Mouse (Mus musculus): ENCODE measurements around the gene Itpr2. TPM values are rescaled to one million over a fixed set of nuclear protein-coding genes. Genes with fewer than 3 reads are reported as not detected.

Itpr2 gene
- polyA plus RNA-seq, 1 experiment = 10.9 TPM

GRCm38 (mm10) chr6:146410427-146410810 is 91.6 kb downstream of the Itpr2 start:
- no peak overlapping the region for H3K27ac ChIP-seq (ENCODE audit: insufficient read depth, low read depth, low read length)
- no peak for TF ChIP-seq POLR2A (IDR thresholded peaks at IDR 0.05; ENCODE audit: borderline replicate concordance, low read depth, low read length)
- TF ChIP-seq CTCF (IDR thresholded peaks at IDR 0.05; ENCODE audit: low read depth, low read length) = no peak
- H3K4me3 ChIP-seq (ENCODE audit: insufficient read depth, low read length) = no peak overlapping the region; the same call in 1 of the 2 replicates
- H3K4me1 ChIP-seq (ENCODE audit: control insufficient read depth, insufficient read depth, low read length) = peaks cover 7% of the 10 kb centered on the region

GRCm38 (mm10) chr6:146409692-146410426 is 92.2 kb downstream of the Itpr2 start:
- peak overlapping the region; percentile 40; the same call in 1 of the 2 replicates for H3K4me3 ChIP-seq (ENCODE audit: insufficient read depth, low read length)
- peak overlapping the region; percentile 42 for H3K27ac ChIP-seq (ENCODE audit: insufficient read depth, low read depth, low read length)
- H3K4me1 ChIP-seq (ENCODE audit: control insufficient read depth, insufficient read depth, low read length) = peaks cover 7% of the 10 kb centered on the region
- TF ChIP-seq CTCF (IDR thresholded peaks at IDR 0.05; ENCODE audit: low read depth, low read length) = peak; percentile 89
- no peak for TF ChIP-seq POLR2A (IDR thresholded peaks at IDR 0.05; ENCODE audit: borderline replicate concordance, low read depth, low read length)

GRCm38 (mm10) chr6:146405380-146405779 is 96.6 kb downstream of the Itpr2 start:
- TF ChIP-seq CTCF (IDR thresholded peaks at IDR 0.05; ENCODE audit: low read depth, low read length) = peak; percentile 98
- TF ChIP-seq POLR2A (IDR thresholded peaks at IDR 0.05; ENCODE audit: borderline replicate concordance, low read depth, low read length) = no peak
- Histone ChIP-seq H3K27ac (ENCODE audit: insufficient read depth, low read depth, low read length) (no peak overlapping the region), H3K4me3 (ENCODE audit: insufficient read depth, low read length) (no peak overlapping the region), H3K4me1 (ENCODE audit: control insufficient read depth, insufficient read depth, low read length) (peaks cover 7% of the 10 kb centered on the region)

DNA sequence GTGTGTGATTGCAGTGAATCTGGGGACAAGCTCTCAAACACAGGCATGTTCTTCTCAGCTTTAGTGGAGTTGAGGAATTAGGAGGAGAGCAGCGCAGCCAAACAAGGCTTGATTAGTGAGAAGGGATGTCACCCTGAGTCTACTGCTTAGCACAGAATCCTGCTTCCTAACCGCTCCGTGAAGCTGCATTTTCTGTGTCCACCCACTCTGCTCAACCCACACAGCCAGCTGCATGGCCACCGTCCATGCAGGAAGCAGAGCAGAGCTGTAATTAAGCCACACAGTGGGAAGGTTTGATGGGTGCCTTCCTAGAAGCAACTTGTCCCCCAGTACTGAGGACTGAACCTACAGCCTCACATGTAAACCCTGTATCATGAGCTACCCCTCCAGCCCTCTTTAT is 97.1 kb downstream of the Itpr2 start:
- Histone ChIP-seq H3K27ac (ENCODE audit: insufficient read depth, low read depth, low read length) (no peak overlapping the region), H3K4me1 (ENCODE audit: control insufficient read depth, insufficient read depth, low read length) (peaks cover 6% of the 10 kb centered on the region; the same call in 1 of the 2 replicates), H3K4me3 (ENCODE audit: insufficient read depth, low read length) (no peak overlapping the region)
- TF ChIP-seq CTCF (IDR thresholded peaks at IDR 0.05; ENCODE audit: low read depth, low read length) = no peak
- no peak for TF ChIP-seq POLR2A (IDR thresholded peaks at IDR 0.05; ENCODE audit: borderline replicate concordance, low read depth, low read length)

DNA sequence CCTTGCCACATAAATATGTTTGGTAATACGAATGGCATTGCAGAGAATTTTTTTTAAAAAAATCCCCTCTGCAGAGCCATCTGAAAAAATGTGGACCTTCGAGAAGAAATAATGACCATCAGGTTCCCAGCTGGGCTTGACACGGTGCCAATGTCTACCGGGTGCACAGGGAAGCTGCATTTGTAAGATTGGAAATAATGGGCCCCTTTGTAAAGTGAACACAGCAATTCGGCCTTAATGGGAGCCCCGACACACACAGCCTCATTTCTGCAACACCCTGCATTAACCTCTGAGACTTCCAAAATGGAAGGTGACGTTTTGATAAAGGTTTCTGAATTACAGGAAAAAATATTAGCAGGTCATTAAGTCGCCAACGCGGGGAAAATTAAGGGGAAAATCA is 97.9 kb downstream of the Itpr2 start:
- H3K4me1 ChIP-seq (ENCODE audit: control insufficient read depth, insufficient read depth, low read length) = peaks cover 3% of the 10 kb centered on the region; the same call in 1 of the 2 replicates
- H3K4me3 ChIP-seq (ENCODE audit: insufficient read depth, low read length) = no peak overlapping the region
- TF ChIP-seq CTCF (IDR thresholded peaks at IDR 0.05; ENCODE audit: low read depth, low read length) (no peak), POLR2A (IDR thresholded peaks at IDR 0.05; ENCODE audit: borderline replicate concordance, low read depth, low read length) (no peak)
- no peak overlapping the region for H3K27ac ChIP-seq (ENCODE audit: insufficient read depth, low read depth, low read length)

DNA sequence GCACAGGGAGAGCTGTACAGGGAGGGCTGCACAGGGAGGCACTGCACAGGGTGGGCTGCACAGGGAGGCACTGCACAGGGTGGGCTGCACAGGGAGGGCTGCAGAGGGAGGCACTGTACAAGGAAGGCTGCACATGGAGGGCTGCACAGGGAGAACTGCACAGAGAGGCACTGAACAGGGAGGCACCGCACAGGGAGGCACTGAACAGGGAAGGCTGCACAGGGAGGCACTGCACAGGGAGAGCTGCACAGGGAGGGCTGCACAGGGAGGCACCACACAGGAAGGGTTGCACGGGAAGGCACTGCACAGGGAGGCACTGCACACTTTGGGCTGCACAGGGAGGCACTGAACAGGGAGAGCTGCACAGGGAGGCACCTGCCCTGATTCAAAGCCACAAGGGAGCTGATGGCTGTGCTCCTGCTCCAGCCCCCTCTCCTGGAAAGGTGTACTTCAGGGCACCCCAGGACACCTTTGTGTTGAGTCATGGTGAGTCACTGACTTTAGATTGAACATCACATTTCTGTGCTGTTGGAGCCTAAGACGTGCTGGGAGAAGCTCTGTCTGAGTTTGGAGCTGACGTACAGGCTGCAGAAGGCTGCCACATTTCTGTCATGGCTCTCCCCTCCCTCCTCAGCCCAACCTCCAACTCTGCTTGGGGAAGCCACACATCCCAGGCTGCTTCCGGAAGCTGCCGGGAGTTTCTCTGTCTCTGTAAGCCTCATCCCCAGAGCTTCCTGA is 98.9 kb downstream of the Itpr2 start:
- H3K4me3 ChIP-seq (ENCODE audit: insufficient read depth, low read length) = no peak overlapping the region
- TF ChIP-seq POLR2A (IDR thresholded peaks at IDR 0.05; ENCODE audit: borderline replicate concordance, low read depth, low read length) (no peak), CTCF (IDR thresholded peaks at IDR 0.05; ENCODE audit: low read depth, low read length) (no peak)
- peaks cover 7% of the 10 kb centered on the region; the same call in 1 of the 2 replicates for H3K4me1 ChIP-seq (ENCODE audit: control insufficient read depth, insufficient read depth, low read length)

DNA sequence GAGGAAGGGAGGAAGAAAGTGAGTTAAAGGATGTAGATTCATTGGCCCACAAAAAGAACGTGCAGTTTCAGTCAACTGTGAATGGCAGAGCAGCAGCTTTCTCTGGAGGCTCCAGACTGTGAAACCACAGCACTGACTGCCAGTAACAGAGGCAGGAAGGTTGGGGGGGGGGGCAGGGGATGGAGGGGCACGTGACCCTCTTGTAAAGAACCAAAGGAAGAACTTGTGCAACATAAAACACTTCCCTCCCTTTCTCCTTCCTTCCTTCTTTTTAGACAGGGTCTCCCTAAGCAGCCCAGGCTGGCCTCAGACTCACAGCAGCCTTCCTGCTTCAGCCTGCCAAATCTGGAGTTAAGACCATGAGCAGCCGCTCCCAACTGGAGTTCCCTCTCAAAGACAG is 104.2 kb downstream of the Itpr2 start:
- H3K27ac ChIP-seq (ENCODE audit: insufficient read depth, low read depth, low read length) = peak overlapping the region; percentile 27; the same call in 1 of the 2 replicates

More for the DNA sequence above, 98.9 kb downstream of the Itpr2 start:
- H3K27ac ChIP-seq (ENCODE audit: insufficient read depth, low read depth, low read length) = no peak overlapping the region

DNA sequence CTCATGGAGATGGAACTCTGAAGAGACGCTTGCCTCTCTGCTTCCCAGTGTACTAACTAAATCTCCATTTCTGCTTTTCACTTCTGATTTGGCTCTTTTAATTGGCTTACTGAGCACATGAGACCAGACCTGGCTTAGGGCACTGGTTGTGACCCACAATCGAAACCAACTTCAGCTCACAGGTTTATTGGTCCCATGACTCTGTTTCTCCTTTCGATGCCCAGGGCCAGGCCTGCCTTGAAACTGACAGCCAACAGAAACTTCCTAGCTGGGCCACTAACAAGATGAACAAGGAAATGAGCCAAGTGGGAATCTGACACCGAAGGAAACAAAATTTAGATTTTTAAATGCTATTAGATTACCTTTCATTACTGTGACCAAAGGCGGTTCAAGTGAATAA is 105.8 kb downstream of the Itpr2 start:
- Histone ChIP-seq H3K27ac (ENCODE audit: insufficient read depth, low read depth, low read length) (no peak overlapping the region), H3K4me3 (ENCODE audit: insufficient read depth, low read length) (no peak overlapping the region), H3K4me1 (ENCODE audit: control insufficient read depth, insufficient read depth, low read length) (peaks cover 15% of the 10 kb centered on the region)
- no peak for TF ChIP-seq POLR2A (IDR thresholded peaks at IDR 0.05; ENCODE audit: borderline replicate concordance, low read depth, low read length)
- no peak for TF ChIP-seq CTCF (IDR thresholded peaks at IDR 0.05; ENCODE audit: low read depth, low read length)

More for the DNA sequence above, 104.2 kb downstream of the Itpr2 start:
- Histone ChIP-seq H3K4me3 (ENCODE audit: insufficient read depth, low read length) (no peak overlapping the region), H3K4me1 (ENCODE audit: control insufficient read depth, insufficient read depth, low read length) (peaks cover 15% of the 10 kb centered on the region)
- TF ChIP-seq POLR2A (IDR thresholded peaks at IDR 0.05; ENCODE audit: borderline replicate concordance, low read depth, low read length) (no peak), CTCF (IDR thresholded peaks at IDR 0.05; ENCODE audit: low read depth, low read length) (no peak)

- no peak for TF ChIP-seq CTCF (IDR thresholded peaks at IDR 0.05; ENCODE audit: low read depth, low read length)
- no peak for TF ChIP-seq POLR2A (IDR thresholded peaks at IDR 0.05; ENCODE audit: borderline replicate concordance, low read depth, low read length)
- Histone ChIP-seq H3K27ac (ENCODE audit: insufficient read depth, low read depth, low read length) (no peak overlapping the region), H3K4me1 (ENCODE audit: control insufficient read depth, insufficient read depth, low read length) (peaks cover 15% of the 10 kb centered on the region), H3K4me3 (ENCODE audit: insufficient read depth, low read length) (no peak overlapping the region)
Measured at GRCm38 (mm10) chr6:146395616-146396015, 106.4 kb downstream of the Itpr2 start.

DNA sequence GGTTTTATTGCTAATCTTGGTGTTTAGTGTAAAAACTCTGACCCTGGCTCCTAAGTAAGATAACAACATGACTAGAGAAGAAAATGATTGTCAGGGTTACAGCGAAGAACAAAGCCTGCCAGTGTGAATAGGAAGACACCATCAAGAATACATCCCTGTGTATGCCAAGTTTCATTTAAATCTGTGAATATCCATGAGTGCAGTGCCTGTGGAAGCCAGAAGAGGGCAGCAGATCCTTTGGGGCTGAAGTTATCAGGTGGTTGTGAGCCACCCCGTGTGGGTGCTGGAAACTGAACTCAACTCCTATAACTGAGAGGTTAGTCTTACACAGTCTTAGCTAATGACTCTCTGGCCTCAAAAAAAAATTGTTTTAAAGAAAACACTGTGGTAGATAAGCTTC is 109.8 kb downstream of the Itpr2 start:
- Histone ChIP-seq H3K4me1 (ENCODE audit: control insufficient read depth, insufficient read depth, low read length) (peaks cover 7% of the 10 kb centered on the region), H3K27ac (ENCODE audit: insufficient read depth, low read depth, low read length) (no peak overlapping the region), H3K4me3 (ENCODE audit: insufficient read depth, low read length) (no peak overlapping the region)
- TF ChIP-seq POLR2A (IDR thresholded peaks at IDR 0.05; ENCODE audit: borderline replicate concordance, low read depth, low read length) (no peak), CTCF (IDR thresholded peaks at IDR 0.05; ENCODE audit: low read depth, low read length) (no peak)
